Mouse (Mus musculus) frontal cortex, postnatal 14 days (tissue): ENCODE measurements around the gene Ccdc105.

ENCODE experiments used
- DNase-seq, 2 experiments: peaks; one replicate each; pipeline ENCODE4 v3.0.0; 2022; ENCODE audit warnings: low spot score in 2 of 2

Ccdc105 gene

DNA sequence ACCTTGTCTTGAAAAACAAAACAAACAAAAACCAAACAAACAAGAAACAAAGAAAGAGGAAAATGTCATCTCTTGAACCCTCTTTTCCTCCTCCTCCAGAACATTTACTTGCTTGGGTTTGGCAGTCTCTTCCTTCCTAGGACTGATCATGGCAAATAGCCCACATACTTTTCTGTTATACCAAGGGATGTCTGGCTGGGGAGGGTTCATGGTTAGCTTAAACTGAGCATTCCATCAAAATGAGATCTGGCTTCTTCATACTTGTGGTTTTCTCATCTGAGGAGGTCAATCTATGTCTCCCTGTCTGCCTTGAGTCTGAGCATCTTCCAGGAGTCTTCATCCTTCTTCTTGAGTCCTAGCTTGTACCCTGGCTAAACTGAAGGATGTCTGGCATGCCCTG, 36.6 kb downstream of the Ccdc105 start:
- no peak for DNase-seq

DNA sequence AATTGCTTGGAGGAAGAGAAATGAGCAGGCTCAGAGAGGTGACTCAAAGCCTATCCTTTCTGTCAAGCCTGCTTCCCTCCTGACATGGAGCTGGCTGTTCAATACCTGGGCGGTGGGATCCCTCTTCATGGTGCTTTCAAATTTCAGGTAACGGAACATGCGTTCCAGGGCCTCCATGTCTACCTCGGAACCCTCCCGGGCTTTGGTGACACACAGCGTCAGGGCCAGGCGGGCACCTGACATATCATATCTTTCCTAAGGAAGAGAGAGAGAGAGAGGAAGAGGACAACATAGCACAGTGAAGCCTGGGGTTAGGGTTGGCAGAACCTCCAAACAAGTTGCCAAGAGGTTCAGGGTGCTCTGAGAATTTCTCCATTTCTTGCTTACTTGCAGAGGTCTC, 37.7 kb downstream of the Ccdc105 start:
- DNase-seq = no peak

DNA sequence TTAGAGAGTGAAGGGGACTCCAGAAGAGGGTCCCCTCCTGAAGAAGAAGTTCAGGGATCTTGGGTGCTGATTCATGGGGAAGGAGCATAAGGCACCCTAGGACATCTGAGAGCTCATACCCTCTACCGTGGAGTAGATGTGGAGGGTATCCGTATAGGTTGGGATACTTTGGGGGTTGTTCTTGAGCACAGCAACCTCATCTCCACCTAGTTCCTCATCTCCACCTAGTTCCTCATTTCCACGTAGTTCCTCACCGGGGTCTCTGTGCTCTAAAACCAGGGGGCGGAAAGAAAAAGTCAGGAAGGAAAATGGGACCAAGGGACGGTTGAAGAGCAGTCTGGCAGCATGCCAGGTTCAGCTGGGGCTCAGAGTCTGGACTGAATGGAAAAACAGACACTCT, 38.7 kb downstream of the Ccdc105 start:
- DNase-seq = no peak

DNA sequence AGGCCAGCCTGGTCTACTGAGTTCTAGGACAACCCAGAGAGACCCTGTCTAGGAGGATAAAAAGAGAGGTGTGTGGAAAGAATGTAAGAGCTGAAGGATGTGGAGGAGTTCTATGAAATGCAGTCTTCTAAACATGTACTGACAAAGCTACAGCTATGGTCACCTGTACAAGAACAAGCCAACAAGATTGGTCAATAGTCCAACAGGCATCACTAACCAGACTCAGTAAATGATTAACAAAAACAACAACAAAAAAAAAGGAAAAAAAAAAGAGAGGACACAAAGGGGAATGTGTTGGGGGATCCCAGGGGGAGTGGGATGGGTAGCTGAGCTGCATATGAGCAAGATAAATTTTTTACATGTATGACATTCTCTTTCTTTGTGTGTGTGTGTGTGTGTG, 42.2 kb downstream of the Ccdc105 start:
- DNase-seq = no peak

DNA sequence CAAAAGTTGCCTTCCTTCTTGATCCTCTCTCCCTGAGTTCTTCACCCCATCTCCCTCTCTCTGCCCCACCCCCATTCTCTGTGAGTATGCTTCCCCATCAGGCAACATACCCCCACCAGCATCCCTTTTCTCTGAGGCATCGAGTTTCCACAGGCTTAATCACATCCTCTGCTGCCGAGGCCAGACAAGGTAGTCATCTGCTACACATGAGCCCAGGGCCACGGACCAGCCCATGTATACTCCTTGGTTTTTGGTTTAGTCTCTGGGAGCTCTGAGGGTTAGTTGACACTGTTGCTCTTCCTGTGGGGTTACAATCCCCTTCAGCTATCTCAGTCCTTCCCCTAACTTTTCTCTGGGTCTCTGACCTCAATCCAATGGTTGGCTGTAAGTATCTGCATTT, 52.0 kb downstream of the Ccdc105 start:
- no peak for DNase-seq
